Mouse (Mus musculus): ENCODE measurements at regions not wholly inside any gene's neighbourhood (a gene's known extent, or its start where the extent isn't known, plus 50 kb on each side); places are given as distances from the start of the nearest gene placed in this dataset.

DNA sequence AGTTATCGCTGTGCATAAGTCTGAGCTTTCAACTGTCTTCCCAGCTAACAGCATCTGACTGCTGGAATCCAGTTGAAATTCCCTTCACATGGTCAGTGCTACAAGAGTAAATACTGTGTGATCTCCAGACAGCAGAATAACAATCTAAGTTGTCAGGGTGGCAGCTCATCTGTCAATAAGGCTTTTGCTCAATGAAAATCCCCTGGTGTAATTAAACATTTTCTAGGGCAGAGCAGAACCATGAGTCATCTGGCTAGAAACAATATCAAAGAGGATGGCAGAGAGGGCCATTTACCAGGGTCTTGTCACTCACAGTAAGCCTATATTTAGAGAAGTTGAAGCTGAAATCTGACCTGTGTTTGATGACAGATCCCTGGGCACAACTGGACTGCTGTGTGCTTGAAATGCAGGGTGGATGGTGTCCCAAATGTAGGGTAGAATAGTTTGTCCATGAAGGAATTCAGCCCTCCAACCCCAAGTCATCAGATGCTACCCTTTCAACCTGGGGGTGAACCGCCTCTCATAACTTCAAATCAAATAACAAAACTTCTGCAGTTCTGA, 675.8 kb upstream of the Acvr2a start:
- no peak for DNase-seq (ENCODE audit: low spot score)
- WGBS: 86% methylated on average over 2 of the region's 2 CpGs
- ATAC-seq (ENCODE audit: low FRiP score): no peak

DNA sequence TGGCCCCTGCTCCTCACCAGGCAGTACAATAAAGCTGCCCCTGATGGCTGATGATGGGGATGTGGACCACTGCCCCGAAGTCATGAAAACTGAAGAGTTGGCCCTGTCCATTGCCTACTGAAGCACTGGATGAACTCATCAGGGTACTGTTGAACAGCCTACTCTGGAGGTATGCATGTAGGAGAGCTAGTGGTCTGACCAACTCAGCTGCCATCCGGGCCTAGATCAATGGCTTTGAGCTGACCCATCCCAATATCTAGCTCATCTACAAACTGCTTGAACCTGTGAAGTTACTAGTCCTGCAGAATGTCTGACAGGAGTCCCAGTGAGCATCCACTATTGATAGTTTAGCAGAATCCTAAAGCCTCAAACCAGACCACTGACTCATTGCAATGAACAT, 672.6 kb upstream of the Acvr2a start:
- Histone ChIP-seq H3K36me3 (ENCODE audit: insufficient read depth, low read length) (no peaks in the 10 kb centered on the region), H3K27me3 (ENCODE audit: insufficient read depth, low read length) (no peaks in the 10 kb centered on the region), H3K4me2 (ENCODE audit: low read depth, low read length, poor library complexity, severe bottlenecking) (no peak overlapping the region), H3K9ac (replicated peaks; ENCODE audit: low read length, poor library complexity, severe bottlenecking) (no peak overlapping the region), H3K27ac (ENCODE audit: low read depth, low read length) (no peak overlapping the region), H3K4me1 (ENCODE audit: insufficient read depth, low read length) (no peaks in the 10 kb centered on the region), H3K9me3 (ENCODE audit: low read length) (no peaks in the 10 kb centered on the region), H3K4me3 (ENCODE audit: low read depth, low read length) (no peak overlapping the region)
- no peak for TF ChIP-seq CTCF (IDR thresholded peaks at IDR 0.05)
- ATAC-seq (ENCODE audit: low FRiP score) (no peak), DNase-seq (ENCODE audit: low spot score) (no peak)
- 92% methylated on average over 2 of the region's 2 CpGs for WGBS

More for the DNA sequence above, 675.8 kb upstream of the Acvr2a start:
- Histone ChIP-seq H3K4me3 (ENCODE audit: low read depth, low read length) (no peak overlapping the region), H3K4me2 (ENCODE audit: low read depth, low read length, poor library complexity, severe bottlenecking) (no peak overlapping the region), H3K4me1 (ENCODE audit: insufficient read depth, low read length) (no peaks in the 10 kb centered on the region), H3K9ac (replicated peaks; ENCODE audit: low read length, poor library complexity, severe bottlenecking) (no peak overlapping the region), H3K9me3 (ENCODE audit: low read length) (no peaks in the 10 kb centered on the region), H3K27me3 (ENCODE audit: insufficient read depth, low read length) (no peaks in the 10 kb centered on the region), H3K36me3 (ENCODE audit: insufficient read depth, low read length) (no peaks in the 10 kb centered on the region), H3K27ac (ENCODE audit: low read depth, low read length) (no peak overlapping the region)
- TF ChIP-seq CTCF (IDR thresholded peaks at IDR 0.05): no peak

DNA sequence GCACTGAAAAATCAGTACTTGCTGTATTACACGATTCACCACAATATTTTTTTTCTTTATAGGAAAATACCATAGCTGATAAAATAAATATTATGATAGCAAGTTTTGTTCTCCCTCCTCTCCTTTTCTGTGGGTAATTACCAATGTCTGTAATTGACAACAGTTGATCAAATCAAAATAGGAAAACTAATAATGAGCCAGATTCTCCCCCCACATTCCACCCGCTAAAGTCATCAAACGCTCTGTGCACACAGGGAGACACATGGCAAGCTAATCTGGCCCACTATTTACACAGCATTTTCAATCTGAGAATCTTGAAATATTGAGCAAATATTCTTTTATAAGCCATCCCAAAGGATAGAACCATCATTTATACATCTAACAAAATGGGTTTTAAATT, 659.2 kb upstream of the Acvr2a start:
- no peak overlapping the region for H3K4me2 ChIP-seq (ENCODE audit: low read depth, low read length, poor library complexity, severe bottlenecking)
- no peaks in the 10 kb centered on the region for H3K4me1 ChIP-seq (ENCODE audit: insufficient read depth, low read length)
- H3K27ac ChIP-seq (ENCODE audit: low read depth, low read length): no peak overlapping the region
- no peaks in the 10 kb centered on the region for H3K27me3 ChIP-seq (ENCODE audit: insufficient read depth, low read length)
- DNase-seq (ENCODE audit: low spot score): no peak
- H3K9ac ChIP-seq (replicated peaks; ENCODE audit: low read length, poor library complexity, severe bottlenecking): no peak overlapping the region
- ATAC-seq (ENCODE audit: low FRiP score): no peak
- no peak overlapping the region for H3K4me3 ChIP-seq (ENCODE audit: low read depth, low read length)
- no peak for TF ChIP-seq CTCF (IDR thresholded peaks at IDR 0.05)
- H3K9me3 ChIP-seq (ENCODE audit: low read length): no peaks in the 10 kb centered on the region
- H3K36me3 ChIP-seq (ENCODE audit: insufficient read depth, low read length): no peaks in the 10 kb centered on the region
- 83% methylated on average over 3 of the region's 3 CpGs for WGBS

DNA sequence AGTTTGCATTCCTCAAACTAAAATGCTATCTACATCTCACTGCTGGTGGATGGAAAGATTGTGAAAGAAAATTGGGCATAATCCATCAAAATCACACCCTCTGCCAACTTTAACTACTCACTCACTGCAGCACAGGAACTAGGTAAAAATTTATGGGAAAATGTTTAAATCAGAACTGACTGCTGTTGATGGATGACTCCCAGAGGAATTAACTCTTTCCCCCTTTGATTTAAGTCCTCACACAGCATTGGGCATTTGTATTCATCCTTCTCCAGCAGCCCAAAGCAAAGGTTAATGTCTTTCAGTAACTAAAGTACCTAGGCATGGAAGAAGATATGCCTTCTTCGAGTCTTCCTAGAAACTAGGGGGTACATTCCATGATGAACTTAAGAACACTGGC, 641.3 kb upstream of the Acvr2a start:
- Histone ChIP-seq H3K9ac (replicated peaks; ENCODE audit: low read length, poor library complexity, severe bottlenecking) (no peak overlapping the region), H3K9me3 (ENCODE audit: low read length) (no peaks in the 10 kb centered on the region), H3K4me1 (ENCODE audit: insufficient read depth, low read length) (no peaks in the 10 kb centered on the region), H3K27me3 (ENCODE audit: insufficient read depth, low read length) (no peaks in the 10 kb centered on the region), H3K4me2 (ENCODE audit: low read depth, low read length, poor library complexity, severe bottlenecking) (no peak overlapping the region), H3K4me3 (ENCODE audit: low read depth, low read length) (no peak overlapping the region), H3K27ac (ENCODE audit: low read depth, low read length) (no peak overlapping the region), H3K36me3 (ENCODE audit: insufficient read depth, low read length) (no peaks in the 10 kb centered on the region)
- ATAC-seq (ENCODE audit: low FRiP score): no peak
- WGBS: 67% methylated on average over 1 of the region's 1 CpGs
- no peak for TF ChIP-seq CTCF (IDR thresholded peaks at IDR 0.05)
- no peak for DNase-seq (ENCODE audit: low spot score)

DNA sequence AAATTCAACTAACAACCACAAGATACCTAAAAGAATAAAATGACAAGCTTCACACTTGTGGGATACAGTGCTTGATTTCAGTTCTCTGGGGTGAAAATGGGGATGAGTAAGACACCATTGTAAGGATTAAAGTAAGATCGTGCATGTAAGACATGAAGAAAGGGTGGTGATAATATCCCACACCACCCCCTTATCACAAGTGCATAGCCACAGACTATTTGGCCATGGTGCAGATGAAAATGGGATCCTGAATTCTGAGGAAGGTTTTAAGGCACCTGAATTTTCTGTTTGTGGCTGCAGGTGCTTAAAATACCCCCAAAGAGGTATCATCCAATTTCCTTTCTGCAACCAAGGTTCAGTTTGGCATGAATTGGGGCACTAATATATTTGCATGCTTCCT, 627.7 kb upstream of the Acvr2a start:
- no peaks in the 10 kb centered on the region for H3K4me1 ChIP-seq (ENCODE audit: insufficient read depth, low read length)
- WGBS: 85% methylated on average over 1 of the region's 1 CpGs
- H3K27me3 ChIP-seq (ENCODE audit: insufficient read depth, low read length): no peaks in the 10 kb centered on the region
- H3K36me3 ChIP-seq (ENCODE audit: insufficient read depth, low read length): no peaks in the 10 kb centered on the region
- H3K27ac ChIP-seq (ENCODE audit: low read depth, low read length): no peak overlapping the region
- H3K9me3 ChIP-seq (ENCODE audit: low read length): no peaks in the 10 kb centered on the region
- H3K9ac ChIP-seq (replicated peaks; ENCODE audit: low read length, poor library complexity, severe bottlenecking): no peak overlapping the region
- ATAC-seq (ENCODE audit: low FRiP score) (no peak), DNase-seq (ENCODE audit: low spot score) (no peak)
- H3K4me3 ChIP-seq (ENCODE audit: low read depth, low read length): no peak overlapping the region
- no peak for TF ChIP-seq CTCF (IDR thresholded peaks at IDR 0.05)
- no peak overlapping the region for H3K4me2 ChIP-seq (ENCODE audit: low read depth, low read length, poor library complexity, severe bottlenecking)

DNA sequence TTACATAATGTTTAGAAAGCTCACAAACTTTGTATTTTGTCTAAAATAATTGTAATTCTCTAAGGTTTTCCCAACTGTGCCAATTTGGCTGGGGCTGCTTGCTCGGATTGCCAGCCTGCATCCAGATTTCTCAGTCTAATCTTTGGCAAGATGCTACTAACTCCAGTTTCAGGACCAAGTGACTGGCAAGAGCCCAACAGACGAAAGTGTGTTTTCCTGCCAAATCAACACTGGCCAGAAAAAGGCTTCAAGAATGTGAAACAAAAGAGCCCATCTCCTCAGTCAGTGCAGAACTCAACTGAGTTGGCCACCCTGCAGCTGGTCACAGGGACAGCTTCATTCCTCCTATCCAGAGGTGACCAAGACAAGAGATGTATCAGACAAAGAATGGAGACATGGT, 627.3 kb upstream of the Acvr2a start:
- H3K27me3 ChIP-seq (ENCODE audit: insufficient read depth, low read length): no peaks in the 10 kb centered on the region
- no peak for TF ChIP-seq CTCF (IDR thresholded peaks at IDR 0.05)

More for the DNA sequence above, 627.3 kb upstream of the Acvr2a start:
- DNase-seq (ENCODE audit: low spot score) (peak; percentile 88), ATAC-seq (ENCODE audit: low FRiP score) (peak; percentile 31; the same call in 1 of the 2 replicates)
- Histone ChIP-seq H3K36me3 (ENCODE audit: insufficient read depth, low read length) (no peaks in the 10 kb centered on the region), H3K9ac (replicated peaks; ENCODE audit: low read length, poor library complexity, severe bottlenecking) (no peak overlapping the region), H3K4me2 (ENCODE audit: low read depth, low read length, poor library complexity, severe bottlenecking) (no peak overlapping the region), H3K27ac (ENCODE audit: low read depth, low read length) (no peak overlapping the region), H3K4me3 (ENCODE audit: low read depth, low read length) (no peak overlapping the region), H3K4me1 (ENCODE audit: insufficient read depth, low read length) (no peaks in the 10 kb centered on the region), H3K9me3 (ENCODE audit: low read length) (no peaks in the 10 kb centered on the region)
- 58% methylated on average over 2 of the region's 2 CpGs for WGBS
